In genomic region chr5:74857161-74857560, GRCm38 (mm10) we compare ENCODE assay signal across 19 mouse cellular contexts.
A peak's percentile ranks its signal among the peaks of the same experiment; 100 is the strongest.
DNase-seq lines count a peak whose midpoint lies in the region; ATAC-seq lines count a peak whose summit lies in the region.
"Had no signal": no experiment of that assay in that cellular context is flagged by ENCODE, and none has a peak within 500 bp of the region (broad histone marks: within the 10 kb centered on the region; RNA-seq: fewer than 3 reads in every experiment).

No protein-coding gene starts in this region.

- no peaks in the 10 kb centered on the region for H3K9me3 ChIP-seq in heart, embryonic 12.5 days (replicated peaks)
- H3K9me3 ChIP-seq: embryonic facial prominence, embryonic 13.5 days; forebrain, embryonic 12.5 days; limb, embryonic 15.5 days had no signal

- DNase-seq in brain, adult 2 months (ENCODE audit: low read depth, low spot score) = peak; percentile 81
- peak; percentile 30 to 48 for DNase-seq in layer of hippocampus, postnatal 10 days (ENCODE audit: low spot score in 2 of 2)
- DNase-seq in left cerebral cortex, postnatal 36 days (ENCODE audit: low spot score in 2 of 2) = peak; percentile 54 to 61
- no peak for DNase-seq in kidney, adult 8-10 months
- DNase-seq in heart, adult 9 months (ENCODE audit: low spot score in 2 of 2) = no peak
- DNase-seq: cerebellum, postnatal 36 days; heart, adult 2 months; heart, postnatal 36 days; kidney, postnatal 14 days; thymus, postnatal 14 days had no signal

- H3K4me1 ChIP-seq in heart, embryonic 12.5 days (replicated peaks) = no peaks in the 10 kb centered on the region
- H3K4me1 ChIP-seq: limb, embryonic 15.5 days had no signal

- H3K36me3 ChIP-seq in heart, embryonic 12.5 days = no peaks in the 10 kb centered on the region
- H3K36me3 ChIP-seq: embryonic facial prominence, embryonic 13.5 days; forebrain, embryonic 12.5 days; limb, embryonic 15.5 days had no signal

- WGBS in heart, embryonic 12.5 days = 82% methylated on average over 11 of the region's 11 CpGs

- H3K27me3 ChIP-seq in heart, embryonic 12.5 days (replicated peaks) = no peaks in the 10 kb centered on the region
- H3K27me3 ChIP-seq: embryonic facial prominence, embryonic 13.5 days; forebrain, embryonic 12.5 days; limb, embryonic 15.5 days; Patski had no signal

- no peak overlapping the region for H3K9ac ChIP-seq in heart, embryonic 12.5 days
- H3K9ac ChIP-seq: embryonic facial prominence, embryonic 13.5 days; forebrain, embryonic 12.5 days; limb, embryonic 15.5 days; lung, embryonic 14.5 days had no signal

- no peak overlapping the region for H3K4me2 ChIP-seq in heart, embryonic 12.5 days
- H3K4me2 ChIP-seq: embryonic facial prominence, embryonic 13.5 days; forebrain, embryonic 12.5 days; limb, embryonic 15.5 days; lung, embryonic 14.5 days; midbrain, embryonic 11.5 days had no signal

- H3K27ac ChIP-seq in heart, embryonic 12.5 days (ENCODE audit: poor library complexity, severe bottlenecking) = no peak overlapping the region
- H3K27ac ChIP-seq: embryonic facial prominence, embryonic 13.5 days; forebrain, embryonic 12.5 days; heart, adult 2 months; limb, embryonic 15.5 days had no signal

- H3K4me3 ChIP-seq in heart, embryonic 12.5 days = no peak overlapping the region
- H3K4me3 ChIP-seq: embryonic facial prominence, embryonic 13.5 days; forebrain, embryonic 12.5 days; heart, adult 2 months; limb, embryonic 15.5 days had no signal

- peak; percentile 96 for ATAC-seq in frontal cortex, adult (ENCODE audit: low TSS enrichment)
- ATAC-seq in heart, embryonic 12.5 days (ENCODE audit: insufficient number of reproducible peaks, low FRiP score) = no peak
- ATAC-seq: inflammation-experienced regulatory T-cells, adult 6 months; Patski had no signal

- intact Hi-C loops in left cerebral cortex, postnatal 36 days (cut with DNase I) = no loop called here

Comparison
In these comparisons a context has a peak if more than half of its experiments do, and no peak if none do; other contexts are left out.
1. DNase-seq: peak in brain, adult 2 months (single experiment), layer of hippocampus, postnatal 10 days (2 of 2) and left cerebral cortex, postnatal 36 days (2 of 2); none in kidney, adult 8-10 months (0 of 2) and heart, adult 9 months (0 of 2).